Mouse (Mus musculus) midbrain, embryonic 16.5 days (tissue): Measurements from ENCODE around the gene Slc22a27. TPM values are rescaled to one million over a fixed set of nuclear protein-coding genes. Genes with fewer than 3 reads are reported as not detected.
"Not testable (repeated sequence)": the region's sequence is repeated elsewhere in the genome, so short reads cannot be mapped to it uniquely, and the experiment has no call there.

ENCODE experiments used
- ATAC-seq: fragments of 200-750 bp; cut with Nextera tagmentation; 2 replicates; pipeline ENCODE4 v1.8.0; 2017; ENCODE audit warnings: moderate TSS enrichment
- H3K27ac ChIP-seq: fragments of 300-500 bp; sonication (generic); 2 replicates; pipeline ENCODE4 v1.5.1; 2014; ENCODE audit warnings: mild to moderate bottlenecking, low read length, mixed read lengths
- H3K27me3 ChIP-seq: fragments of 300-500 bp; sonication (generic); 2 replicates; pipeline ENCODE4 v1.6.1; 2014; ENCODE audit warnings: low read depth, low read length, mixed read lengths; ENCODE audit not compliant: control insufficient read depth, insufficient read depth
- H3K36me3 ChIP-seq: fragments of 300-500 bp; sonication (generic); 2 replicates; pipeline ENCODE4 v1.6.1; 2014; ENCODE audit warnings: mild to moderate bottlenecking, low read length, moderate library complexity, mixed read lengths; ENCODE audit not compliant: control insufficient read depth, insufficient read depth
- H3K4me1 ChIP-seq: fragments of 300-500 bp; sonication (generic); 2 replicates; pipeline ENCODE4 v1.6.1; 2014; ENCODE audit warnings: mild to moderate bottlenecking, low read length, mixed read lengths; ENCODE audit not compliant: control insufficient read depth, insufficient read depth
- H3K4me2 ChIP-seq: fragments of 300-500 bp; sonication (generic); 2 replicates; pipeline ENCODE4 v1.6.1; 2014; ENCODE audit warnings: mild to moderate bottlenecking, low read length, mixed read lengths
- H3K4me3 ChIP-seq: fragments of 300-500 bp; sonication (generic); 2 replicates; pipeline ENCODE4 v1.5.1; 2014; ENCODE audit warnings: low read depth, mild to moderate bottlenecking, low read length, moderate library complexity, mixed read lengths
- H3K9ac ChIP-seq: fragments of 300-500 bp; sonication (generic); 2 replicates; pipeline ENCODE4 v1.6.1; 2014; ENCODE audit warnings: low read depth, low read length, mixed read lengths
- H3K9me3 ChIP-seq: fragments of 300-500 bp; sonication (generic); replicated peaks from 2 replicates; pipeline ENCODE4 v1.6.1; 2014; ENCODE audit warnings: mild to moderate bottlenecking, low read length, mixed read lengths; ENCODE audit not compliant: control insufficient read depth, poor library complexity, severe bottlenecking
- WGBS: fragments of 180-500 bp; shearing (Covaris S2); extraction: QIAGEN DNeasy Blood & Tissue Kit; methylation state at CpG from one replicate; pipeline ENCODE4 v1.1.7; 2014; 5-methylcytosine and 5-hydroxymethylcytosine counted together
- polyA plus RNA-seq: library from polyadenylated mRNA; unstranded; fragments of >200 nt; fragmentation: Nextera tagmentation; extraction: Ambion mirVana; gene quantifications from 2 replicates; pipeline ENCODE4 v1.2.1, GENCODE M21; 2015

Slc22a27 gene
- polyA plus RNA-seq: not detected in 2 replicates

- not testable (repeated sequence) for H3K36me3 ChIP-seq, H3K9me3 ChIP-seq, H3K27me3 ChIP-seq, H3K4me3 ChIP-seq, H3K27ac ChIP-seq, ATAC-seq, H3K4me1 ChIP-seq, H3K4me2 ChIP-seq, H3K9ac ChIP-seq
- 74% methylated on average over 5 of the region's 5 CpGs for WGBS
Observed at GRCm38 (mm10) chr19:7965927-7966326, at the start of gene Slc22a27. Gene Slc22a27, minus strand, starts transcription at chr19:7966027.

GRCm38 (mm10) chr19:8011596-8011995, 45.8 kb upstream of the Slc22a27 start:
- not testable (repeated sequence) for H3K4me3 ChIP-seq, ATAC-seq, H3K4me2 ChIP-seq, H3K4me1 ChIP-seq, H3K9ac ChIP-seq, H3K27me3 ChIP-seq, H3K36me3 ChIP-seq, H3K27ac ChIP-seq, H3K9me3 ChIP-seq
- 95% methylated on average over 9 of the region's 9 CpGs for WGBS

GRCm38 (mm10) chr19:8009086-8009485, 43.3 kb upstream of the Slc22a27 start:
- not testable (repeated sequence) for H3K27ac ChIP-seq, H3K4me2 ChIP-seq, H3K4me3 ChIP-seq, H3K4me1 ChIP-seq, H3K9me3 ChIP-seq, H3K9ac ChIP-seq, H3K36me3 ChIP-seq, H3K27me3 ChIP-seq, ATAC-seq
- 94% methylated on average over 6 of the region's 6 CpGs for WGBS

GRCm38 (mm10) chr19:7968703-7969102, 2.9 kb upstream of the Slc22a27 start:
- Histone ChIP-seq H3K4me2 (no peak overlapping the region), H3K9ac (no peak overlapping the region), H3K36me3 (no peaks in the 10 kb centered on the region), H3K9me3 (peaks cover 2% of the 10 kb centered on the region; the same call in 1 of the 2 replicates), H3K27me3 (no peaks in the 10 kb centered on the region), H3K4me1 (no peaks in the 10 kb centered on the region), H3K4me3 (no peak overlapping the region), H3K27ac (no peak overlapping the region)
- WGBS: 82% methylated on average over 2 of the region's 2 CpGs
- ATAC-seq: no peak

GRCm38 (mm10) chr19:7966550-7966949, 723 bp upstream of the Slc22a27 start:
- not testable (repeated sequence) for H3K4me1 ChIP-seq, H3K9me3 ChIP-seq, H3K36me3 ChIP-seq, H3K4me3 ChIP-seq, H3K27ac ChIP-seq, H3K4me2 ChIP-seq, H3K27me3 ChIP-seq, H3K9ac ChIP-seq, ATAC-seq
- 63% methylated on average over 1 of the region's 1 CpGs for WGBS

- H3K27me3 ChIP-seq, H3K27ac ChIP-seq, H3K9ac ChIP-seq, H3K4me3 ChIP-seq, H3K36me3 ChIP-seq, ATAC-seq, H3K4me2 ChIP-seq, H3K4me1 ChIP-seq, H3K9me3 ChIP-seq: not testable (repeated sequence)
- WGBS: 89% methylated on average over 18 of the region's 18 CpGs
Observed at GRCm38 (mm10) chr19:7939391-7939790, 26.4 kb downstream of the Slc22a27 start.

GRCm38 (mm10) chr19:7876626-7877025, 89.2 kb downstream of the Slc22a27 start:
- no peaks in the 10 kb centered on the region for H3K27me3 ChIP-seq
- no peaks in the 10 kb centered on the region for H3K36me3 ChIP-seq
- no peak overlapping the region for H3K4me3 ChIP-seq
- H3K4me1 ChIP-seq: no peaks in the 10 kb centered on the region
- no peak for ATAC-seq
- H3K27ac ChIP-seq: no peak overlapping the region
- no peak overlapping the region for H3K4me2 ChIP-seq
- WGBS: 94% methylated on average over 1 of the region's 1 CpGs
- H3K9ac ChIP-seq: no peak overlapping the region
- 0 out of 2 replicates have a peak, but pooled peaks cover 15% of the 10 kb centered on the region for H3K9me3 ChIP-seq

GRCm38 (mm10) chr19:7829851-7830250, 136.0 kb downstream of the Slc22a27 start:
- Histone ChIP-seq H3K9ac (no peak overlapping the region), H3K4me2 (no peak overlapping the region)

More at GRCm38 (mm10) chr19:7829851-7830250, 136.0 kb downstream of the Slc22a27 start:
- Histone ChIP-seq H3K36me3 (no peaks in the 10 kb centered on the region), H3K4me3 (no peak overlapping the region), H3K27ac (no peak overlapping the region), H3K9me3 (peaks cover 9% of the 10 kb centered on the region; the same call in 1 of the 2 replicates), H3K27me3 (no peaks in the 10 kb centered on the region), H3K4me1 (no peaks in the 10 kb centered on the region)
- 63% methylated on average over 2 of the region's 2 CpGs for WGBS
- no peak for ATAC-seq
